Mouse (Mus musculus): ENCODE results near the gene Tmem100.

GRCm38 (mm10) chr11:90002987-90003348 lies 27.2 kb upstream of the Tmem100 start:
- TF ChIP-seq POLR2A (IDR thresholded peaks at IDR 0.05; ENCODE audit: low read depth, low read length), result no peak
- TF ChIP-seq CTCF (conservative IDR thresholded peaks at IDR 0.05; ENCODE audit: insufficient read depth, insufficient read length, low read depth, low read length), result no peak
